Mouse (Mus musculus): Measurements from ENCODE around the gene Ercc2. TPM values are rescaled to one million over a fixed set of nuclear protein-coding genes. Genes with fewer than 3 reads are reported as not detected.
A peak's percentile ranks its signal among the peaks of the same experiment; 100 is the strongest.

Ercc2 gene
- total and polyA plus RNA-seq, 2 experiments from 2014 or later = 4.9 to 30.8 TPM

- no peak overlapping the region for H3K4me2 ChIP-seq (ENCODE audit: low read depth, low read length)
- DNase-seq (ENCODE audit: low spot score) = no peak
These were observed 1.9 kb downstream of the Ercc2 start for GRCm38 (mm10) chr7:19383708-19384107.

GRCm38 (mm10) chr7:19388699-19389413 lies 7.0 kb downstream of the Ercc2 start:
- TF ChIP-seq EP300 (IDR thresholded peaks at IDR 0.05; ENCODE audit: low read depth) (no peak), CTCF (IDR thresholded peaks at IDR 0.05; ENCODE audit: low read depth) (no peak)
- H3K9me3 ChIP-seq (replicated peaks; ENCODE audit: control insufficient read depth, low read length) = no peaks in the 10 kb centered on the region
- WGBS = 65% methylated on average over 10 of the region's 10 CpGs
- no peak overlapping the region for H3K27ac ChIP-seq (ENCODE audit: low read depth)
- no peaks in the 10 kb centered on the region for H3K4me1 ChIP-seq (ENCODE audit: control insufficient read depth, insufficient read depth)
- peaks cover 98% of the 10 kb centered on the region for H3K36me3 ChIP-seq (replicated peaks; ENCODE audit: control insufficient read depth, insufficient read depth, low read length)
- no peak overlapping the region for H3K4me3 ChIP-seq (ENCODE audit: low read depth, low read length)
- ATAC-seq (ENCODE audit: insufficient read depth, low read depth) (no peak), DNase-seq (ENCODE audit: low spot score) (no peak)
- no peaks in the 10 kb centered on the region for H3K27me3 ChIP-seq (ENCODE audit: control insufficient read depth, insufficient read depth, low read length)
- H3K4me2 ChIP-seq (ENCODE audit: low read depth, low read length) = no peak overlapping the region
- H3K9ac ChIP-seq (replicated peaks; ENCODE audit: low read depth, low read length) = no peak overlapping the region

More at GRCm38 (mm10) chr7:19383708-19384107, 1.9 kb downstream of the Ercc2 start:
- no peak for ATAC-seq (ENCODE audit: insufficient read depth, low read depth)
- H3K9ac ChIP-seq (replicated peaks; ENCODE audit: low read depth, low read length) = no peak overlapping the region
- WGBS = 86% methylated on average over 9 of the region's 9 CpGs
- H3K27ac ChIP-seq (ENCODE audit: low read depth) = no peak overlapping the region
- no peaks in the 10 kb centered on the region for H3K9me3 ChIP-seq (replicated peaks; ENCODE audit: control insufficient read depth, low read length)
- TF ChIP-seq EP300 (IDR thresholded peaks at IDR 0.05; ENCODE audit: low read depth) (no peak), CTCF (IDR thresholded peaks at IDR 0.05; ENCODE audit: low read depth) (no peak)
- peaks cover 50% of the 10 kb centered on the region for H3K36me3 ChIP-seq (replicated peaks; ENCODE audit: control insufficient read depth, insufficient read depth, low read length)
- peaks cover 6% of the 10 kb centered on the region; the same call in 1 of the 2 replicates for H3K4me1 ChIP-seq (ENCODE audit: control insufficient read depth, insufficient read depth)
- no peak overlapping the region for H3K4me3 ChIP-seq (ENCODE audit: low read depth, low read length)
- H3K27me3 ChIP-seq (ENCODE audit: control insufficient read depth, insufficient read depth, low read length) = no peaks in the 10 kb centered on the region

DNA sequence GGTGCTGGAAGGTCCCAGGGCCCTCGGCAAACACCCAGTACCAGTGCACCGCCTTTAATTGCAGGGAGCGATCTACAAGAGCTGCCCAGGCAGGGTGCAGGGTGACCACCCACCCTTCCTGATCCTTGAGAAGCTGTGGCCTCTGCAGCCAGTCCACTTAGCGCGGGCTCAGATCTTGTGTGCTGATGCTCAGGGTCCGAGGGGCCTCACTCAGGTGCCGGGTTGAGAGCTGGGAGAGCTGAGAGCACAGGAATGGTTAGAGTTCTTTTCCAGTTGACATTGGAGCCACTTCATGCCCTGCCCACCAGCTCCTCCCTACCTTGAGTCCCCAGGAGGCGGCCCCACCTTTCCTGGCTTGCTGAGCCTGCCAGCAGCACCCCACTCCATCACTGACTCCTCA lies 12.7 kb downstream of the Ercc2 start:
- TF ChIP-seq CTCF (IDR thresholded peaks at IDR 0.05; ENCODE audit: low read depth) = no peak
- no peak for TF ChIP-seq EP300 (IDR thresholded peaks at IDR 0.05; ENCODE audit: low read depth)
- no peak overlapping the region for H3K4me2 ChIP-seq (ENCODE audit: low read depth, low read length)
- no peak overlapping the region for H3K9ac ChIP-seq (replicated peaks; ENCODE audit: low read depth, low read length)
- no peak for DNase-seq (ENCODE audit: low spot score)
- no peak overlapping the region for H3K4me3 ChIP-seq (ENCODE audit: low read depth, low read length)
- H3K27ac ChIP-seq (ENCODE audit: low read depth) = no peak overlapping the region
- H3K4me1 ChIP-seq (ENCODE audit: control insufficient read depth, insufficient read depth) = no peaks in the 10 kb centered on the region
- H3K36me3 ChIP-seq (replicated peaks; ENCODE audit: control insufficient read depth, insufficient read depth, low read length) = peaks cover 59% of the 10 kb centered on the region
- peaks cover 4% of the 10 kb centered on the region for H3K27me3 ChIP-seq (ENCODE audit: control insufficient read depth, insufficient read depth, low read length)
- H3K9me3 ChIP-seq (replicated peaks; ENCODE audit: control insufficient read depth, low read length) = no peaks in the 10 kb centered on the region
- no peak for ATAC-seq (ENCODE audit: insufficient read depth, low read depth)
- 88% methylated on average over 8 of the region's 8 CpGs for WGBS

- peak; percentile 25 for DNase-seq (ENCODE audit: low spot score)
- Histone ChIP-seq H3K4me2 (ENCODE audit: low read depth, low read length) (peak overlapping the region; percentile 59), H3K4me1 (ENCODE audit: control insufficient read depth, insufficient read depth) (0 out of 2 replicates have a peak, but pooled peaks cover 5% of the 10 kb centered on the region), H3K9ac (replicated peaks; ENCODE audit: low read depth, low read length) (no peak overlapping the region; the same call in 1 of the 2 replicates), H3K4me3 (ENCODE audit: low read depth, low read length) (peak overlapping the region; percentile 31), H3K27ac (ENCODE audit: low read depth) (no peak overlapping the region), H3K27me3 (ENCODE audit: control insufficient read depth, insufficient read depth, low read length) (peaks cover 33% of the 10 kb centered on the region), H3K36me3 (replicated peaks; ENCODE audit: control insufficient read depth, insufficient read depth, low read length) (peaks cover 7% of the 10 kb centered on the region), H3K9me3 (replicated peaks; ENCODE audit: control insufficient read depth, low read length) (peaks cover 5% of the 10 kb centered on the region; the same call in 1 of the 2 replicates)
- WGBS = 2% methylated on average over 26 of the region's 27 CpGs
- 0 out of 2 replicates have a peak, but pooled peaks have one; percentile 44 for ATAC-seq (ENCODE audit: insufficient read depth, low read depth)
- TF ChIP-seq EP300 (IDR thresholded peaks at IDR 0.05; ENCODE audit: low read depth) (no peak), CTCF (IDR thresholded peaks at IDR 0.05; ENCODE audit: low read depth) (no peak)
These were observed 17.9 kb downstream of the Ercc2 start for GRCm38 (mm10) chr7:19399496-19400280.

GRCm38 (mm10) chr7:19400946-19401345 lies 19.1 kb downstream of the Ercc2 start:
- Histone ChIP-seq H3K4me3 (ENCODE audit: low read depth, low read length) (no peak overlapping the region), H3K9ac (replicated peaks; ENCODE audit: low read depth, low read length) (no peak overlapping the region), H3K9me3 (replicated peaks; ENCODE audit: control insufficient read depth, low read length) (peaks cover 5% of the 10 kb centered on the region; the same call in 1 of the 2 replicates), H3K27me3 (ENCODE audit: control insufficient read depth, insufficient read depth, low read length) (peaks cover 38% of the 10 kb centered on the region), H3K4me1 (ENCODE audit: control insufficient read depth, insufficient read depth) (0 out of 2 replicates have a peak, but pooled peaks cover 5% of the 10 kb centered on the region), H3K4me2 (ENCODE audit: low read depth, low read length) (no peak overlapping the region), H3K36me3 (replicated peaks; ENCODE audit: control insufficient read depth, insufficient read depth, low read length) (no peaks in the 10 kb centered on the region), H3K27ac (ENCODE audit: low read depth) (no peak overlapping the region)
- WGBS = 81% methylated on average over 4 of the region's 4 CpGs
- TF ChIP-seq EP300 (IDR thresholded peaks at IDR 0.05; ENCODE audit: low read depth) (no peak), CTCF (IDR thresholded peaks at IDR 0.05; ENCODE audit: low read depth) (no peak)
- DNase-seq (ENCODE audit: low spot score) (no peak), ATAC-seq (ENCODE audit: insufficient read depth, low read depth) (no peak)
